Mouse (Mus musculus) midbrain, embryonic 16.5 days (tissue): ENCODE data around the gene Camsap1. TPM values are rescaled to one million over a fixed set of nuclear protein-coding genes. Genes with fewer than 3 reads are reported as not detected.
A peak's percentile ranks its signal among the peaks of the same experiment; 100 is the strongest.

ENCODE experiments used
- ATAC-seq: fragments of 200-750 bp; cut with Nextera tagmentation; 2 replicates; pipeline ENCODE4 v1.8.0; 2017; ENCODE audit warnings: moderate TSS enrichment
- H3K27ac ChIP-seq: fragments of 300-500 bp; sonication (generic); 2 replicates; pipeline ENCODE4 v1.5.1; 2014; ENCODE audit warnings: mild to moderate bottlenecking, low read length, mixed read lengths
- H3K27me3 ChIP-seq: fragments of 300-500 bp; sonication (generic); 2 replicates; pipeline ENCODE4 v1.6.1; 2014; ENCODE audit warnings: low read depth, low read length, mixed read lengths; ENCODE audit not compliant: control insufficient read depth, insufficient read depth
- H3K36me3 ChIP-seq: fragments of 300-500 bp; sonication (generic); 2 replicates; pipeline ENCODE4 v1.6.1; 2014; ENCODE audit warnings: mild to moderate bottlenecking, low read length, moderate library complexity, mixed read lengths; ENCODE audit not compliant: control insufficient read depth, insufficient read depth
- H3K4me1 ChIP-seq: fragments of 300-500 bp; sonication (generic); 2 replicates; pipeline ENCODE4 v1.6.1; 2014; ENCODE audit warnings: mild to moderate bottlenecking, low read length, mixed read lengths; ENCODE audit not compliant: control insufficient read depth, insufficient read depth
- H3K4me2 ChIP-seq: fragments of 300-500 bp; sonication (generic); 2 replicates; pipeline ENCODE4 v1.6.1; 2014; ENCODE audit warnings: mild to moderate bottlenecking, low read length, mixed read lengths
- H3K4me3 ChIP-seq: fragments of 300-500 bp; sonication (generic); 2 replicates; pipeline ENCODE4 v1.5.1; 2014; ENCODE audit warnings: low read depth, mild to moderate bottlenecking, low read length, moderate library complexity, mixed read lengths
- H3K9ac ChIP-seq: fragments of 300-500 bp; sonication (generic); 2 replicates; pipeline ENCODE4 v1.6.1; 2014; ENCODE audit warnings: low read depth, low read length, mixed read lengths
- H3K9me3 ChIP-seq: fragments of 300-500 bp; sonication (generic); replicated peaks from 2 replicates; pipeline ENCODE4 v1.6.1; 2014; ENCODE audit warnings: mild to moderate bottlenecking, low read length, mixed read lengths; ENCODE audit not compliant: control insufficient read depth, poor library complexity, severe bottlenecking
- WGBS: fragments of 180-500 bp; shearing (Covaris S2); extraction: QIAGEN DNeasy Blood & Tissue Kit; methylation state at CpG from one replicate; pipeline ENCODE4 v1.1.7; 2014; 5-methylcytosine and 5-hydroxymethylcytosine counted together
- polyA plus RNA-seq: library from polyadenylated mRNA; unstranded; fragments of >200 nt; fragmentation: Nextera tagmentation; extraction: Ambion mirVana; gene quantifications from 2 replicates; pipeline ENCODE4 v1.2.1, GENCODE M21; 2015

Camsap1 gene
- polyA plus RNA-seq, 1 experiment from 2014 or later, result 61.2 TPM

DNA sequence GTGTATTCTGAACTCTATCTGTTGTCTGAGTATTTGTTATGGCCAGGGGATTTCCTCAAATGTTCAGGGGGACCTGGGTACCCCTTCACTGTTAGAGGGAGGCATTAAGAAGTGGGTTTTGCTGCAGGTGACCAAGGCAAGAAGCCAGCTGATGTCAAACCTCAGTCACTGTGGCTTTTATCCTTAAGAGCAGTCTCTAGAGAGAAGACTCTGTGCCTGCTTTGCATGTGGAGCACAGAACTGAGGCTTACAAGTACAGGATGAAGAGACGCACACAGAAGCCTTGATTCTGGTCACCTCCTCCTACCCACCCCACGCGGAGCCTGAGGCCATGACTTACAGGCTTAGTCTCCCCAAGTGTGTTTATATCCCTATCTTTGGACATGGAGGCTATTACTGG is 33.8 kb downstream of the Camsap1 start:
- ATAC-seq, result no peak
- Histone ChIP-seq H3K4me3 (no peak overlapping the region), H3K4me1 (no peaks in the 10 kb centered on the region), H3K9me3 (no peaks in the 10 kb centered on the region), H3K27ac (no peak overlapping the region), H3K9ac (no peak overlapping the region), H3K27me3 (no peaks in the 10 kb centered on the region), H3K4me2 (no peak overlapping the region), H3K36me3 (peaks cover 14% of the 10 kb centered on the region)
- 91% methylated on average over 3 of the region's 3 CpGs for WGBS

DNA sequence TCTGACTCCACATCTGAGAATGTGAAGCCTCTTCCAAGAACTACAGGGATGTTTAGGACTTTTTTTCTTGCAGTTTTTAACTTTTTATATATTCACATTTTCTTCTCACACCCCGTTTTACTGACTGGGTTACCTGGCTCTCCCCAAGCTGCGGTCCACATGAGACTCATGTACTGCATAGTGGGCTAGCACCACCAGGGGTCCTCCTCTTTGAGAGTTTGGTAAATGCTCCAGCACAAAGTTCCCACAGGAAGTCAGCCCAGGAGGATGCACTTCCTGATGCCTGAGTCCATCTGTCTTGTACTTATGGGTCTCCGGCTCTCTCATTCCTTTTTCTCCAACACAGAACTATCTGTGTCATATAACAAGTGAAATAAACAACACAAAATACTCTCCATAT is 35.1 kb downstream of the Camsap1 start:
- H3K27ac ChIP-seq, result no peak overlapping the region
- H3K9ac ChIP-seq, result no peak overlapping the region
- H3K27me3 ChIP-seq, result no peaks in the 10 kb centered on the region
- H3K4me1 ChIP-seq, result no peaks in the 10 kb centered on the region
- H3K36me3 ChIP-seq, result peaks cover 17% of the 10 kb centered on the region
- ATAC-seq, result no peak
- H3K9me3 ChIP-seq, result no peaks in the 10 kb centered on the region
- no peak overlapping the region for H3K4me2 ChIP-seq
- WGBS, result 86% methylated on average over 3 of the region's 3 CpGs
- H3K4me3 ChIP-seq, result no peak overlapping the region

DNA sequence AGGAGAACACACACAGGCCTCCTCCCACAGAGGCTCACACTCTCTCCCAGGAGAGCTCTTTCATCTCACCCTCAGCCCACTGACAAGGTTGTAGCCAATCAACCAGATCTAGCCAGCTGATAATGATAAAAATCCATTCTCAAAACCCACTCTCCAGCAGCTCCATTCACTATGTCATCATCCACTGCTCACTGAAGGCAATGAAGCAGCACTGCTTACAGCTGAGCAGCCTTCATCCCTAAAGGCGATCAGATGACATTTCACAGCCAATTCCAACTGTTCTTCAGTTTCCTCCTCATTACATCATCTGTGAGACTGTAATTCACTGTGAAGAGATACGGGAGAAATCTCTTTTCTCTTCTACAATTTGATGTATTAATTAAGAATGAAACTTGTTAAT is 39.3 kb downstream of the Camsap1 start:
- H3K27me3 ChIP-seq, result no peaks in the 10 kb centered on the region
- no peak overlapping the region for H3K4me3 ChIP-seq
- H3K9ac ChIP-seq, result no peak overlapping the region
- no peak for ATAC-seq
- no peak overlapping the region for H3K4me2 ChIP-seq
- no peak overlapping the region for H3K27ac ChIP-seq
- 90% methylated on average over 2 of the region's 2 CpGs for WGBS
- peaks cover 22% of the 10 kb centered on the region for H3K36me3 ChIP-seq
- H3K9me3 ChIP-seq, result no peaks in the 10 kb centered on the region
- H3K4me1 ChIP-seq, result no peaks in the 10 kb centered on the region

GRCm38 (mm10) chr2:25940503-25940902 is 42.6 kb downstream of the Camsap1 start:
- Histone ChIP-seq H3K9ac (no peak overlapping the region), H3K4me2 (no peak overlapping the region), H3K36me3 (peaks cover 36% of the 10 kb centered on the region), H3K4me1 (no peaks in the 10 kb centered on the region), H3K4me3 (no peak overlapping the region), H3K9me3 (no peaks in the 10 kb centered on the region), H3K27me3 (no peaks in the 10 kb centered on the region), H3K27ac (no peak overlapping the region)
- no peak for ATAC-seq
- WGBS, result 93% methylated on average over 6 of the region's 6 CpGs

DNA sequence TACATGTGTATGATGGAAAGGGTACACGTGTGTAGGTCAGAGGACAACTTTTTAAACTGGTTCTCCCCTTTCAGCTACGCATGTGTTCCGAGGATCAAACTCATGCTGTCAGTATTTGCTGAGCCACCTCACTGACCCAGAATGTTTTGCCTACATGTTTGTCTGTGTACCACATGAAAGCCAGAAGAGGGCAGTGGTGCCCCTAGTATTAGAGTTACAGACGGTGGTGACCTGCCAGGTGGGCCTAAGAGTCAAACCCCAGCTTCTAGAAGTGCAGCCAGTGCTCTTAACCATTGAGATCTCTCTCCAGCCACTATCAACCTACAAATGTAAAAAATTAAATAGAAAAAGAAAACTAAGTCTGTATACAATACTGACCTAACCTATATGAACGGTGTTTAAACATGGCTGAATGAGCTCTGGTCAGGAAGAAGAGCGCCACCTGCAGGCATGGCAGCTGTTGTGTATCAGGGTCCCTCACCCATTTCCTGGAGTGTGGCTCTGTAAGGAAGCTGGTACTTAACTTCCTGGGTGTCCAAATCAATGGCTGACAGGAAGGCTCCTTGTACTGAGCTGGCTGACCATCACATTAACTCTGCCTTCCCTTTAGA is 51.7 kb downstream of the Camsap1 start:
- 81% methylated on average over 6 of the region's 6 CpGs for WGBS
- Histone ChIP-seq H3K9ac (no peak overlapping the region), H3K27ac (no peak overlapping the region), H3K36me3 (peaks cover 56% of the 10 kb centered on the region), H3K4me3 (no peak overlapping the region), H3K27me3 (no peaks in the 10 kb centered on the region), H3K4me1 (no peaks in the 10 kb centered on the region), H3K4me2 (no peak overlapping the region), H3K9me3 (no peaks in the 10 kb centered on the region)
- ATAC-seq, result no peak

GRCm38 (mm10) chr2:25927821-25928220 is 55.3 kb downstream of the Camsap1 start:
- peaks cover 34% of the 10 kb centered on the region for H3K36me3 ChIP-seq
- H3K9ac ChIP-seq, result no peak overlapping the region
- H3K27me3 ChIP-seq, result no peaks in the 10 kb centered on the region
- WGBS, result 95% methylated on average over 7 of the region's 7 CpGs
- no peak for ATAC-seq
- no peak overlapping the region for H3K4me3 ChIP-seq
- H3K9me3 ChIP-seq, result no peaks in the 10 kb centered on the region
- H3K4me2 ChIP-seq, result no peak overlapping the region
- H3K27ac ChIP-seq, result no peak overlapping the region
- H3K4me1 ChIP-seq, result no peaks in the 10 kb centered on the region

- no peak overlapping the region for H3K4me3 ChIP-seq
- ATAC-seq, result no peak
- no peak overlapping the region for H3K9ac ChIP-seq
- H3K27ac ChIP-seq, result no peak overlapping the region
- no peak overlapping the region for H3K4me2 ChIP-seq
- peaks cover 17% of the 10 kb centered on the region for H3K36me3 ChIP-seq
- H3K4me1 ChIP-seq, result no peaks in the 10 kb centered on the region
- 95% methylated on average over 4 of the region's 4 CpGs for WGBS
- H3K27me3 ChIP-seq, result no peaks in the 10 kb centered on the region
- H3K9me3 ChIP-seq, result no peaks in the 10 kb centered on the region
Measured at GRCm38 (mm10) chr2:25924934-25925333, 58.1 kb downstream of the Camsap1 start.

GRCm38 (mm10) chr2:25923799-25924198 is 59.3 kb downstream of the Camsap1 start:
- Histone ChIP-seq H3K4me3 (no peak overlapping the region), H3K4me1 (no peaks in the 10 kb centered on the region), H3K36me3 (peaks cover 15% of the 10 kb centered on the region), H3K9ac (no peak overlapping the region), H3K27me3 (no peaks in the 10 kb centered on the region), H3K9me3 (no peaks in the 10 kb centered on the region), H3K27ac (no peak overlapping the region), H3K4me2 (no peak overlapping the region)
- 77% methylated on average over 2 of the region's 2 CpGs for WGBS
- 0 out of 2 replicates have a peak, but pooled peaks have one; percentile 6 for ATAC-seq

DNA sequence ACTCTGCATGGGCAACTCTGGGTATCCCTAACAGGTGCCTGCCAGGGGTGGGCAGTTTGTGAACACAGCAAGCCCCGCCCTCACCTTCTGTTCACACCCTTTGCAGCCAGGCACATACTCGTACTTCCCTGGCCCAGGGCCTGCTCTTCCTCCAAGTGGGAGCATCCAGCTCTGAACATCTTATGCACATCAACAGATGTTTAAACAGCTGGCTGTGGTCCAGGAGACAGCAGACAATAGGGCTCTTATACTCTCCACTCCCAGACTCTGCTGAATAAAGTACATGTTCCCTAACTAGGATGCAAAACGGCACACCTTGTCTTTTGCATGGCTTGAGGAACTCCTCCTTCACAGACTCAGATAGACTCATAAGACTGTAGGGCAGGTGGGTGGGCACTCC is 63.1 kb downstream of the Camsap1 start:
- Histone ChIP-seq H3K9me3 (no peaks in the 10 kb centered on the region), H3K27me3 (no peaks in the 10 kb centered on the region), H3K4me3 (no peak overlapping the region), H3K36me3 (peaks cover 5% of the 10 kb centered on the region; the same call in 1 of the 2 replicates), H3K4me2 (no peak overlapping the region), H3K4me1 (no peaks in the 10 kb centered on the region), H3K9ac (no peak overlapping the region), H3K27ac (no peak overlapping the region)
- no peak for ATAC-seq
- 62% methylated on average over 3 of the region's 3 CpGs for WGBS
